Comparison of ENCODE assay signal across 8 mouse cellular contexts in genomic region chr1:36252791-36253190, GRCm38 (mm10). TPM values are rescaled to one million over a fixed set of nuclear protein-coding genes. Genes with fewer than 3 reads are reported as not detected.
DNase-seq lines count a peak whose midpoint lies in the region; ATAC-seq and TF ChIP-seq lines count a peak whose summit lies in the region.

No protein-coding gene starts in this region.

- peak; percentile 63 for ATAC-seq in midbrain, embryonic 11.5 days (ENCODE audit: low FRiP score)
- ATAC-seq in midbrain, embryonic 15.5 days (replicated peaks): no peak; the same call in 1 of the 2 replicates
- peak; percentile 94 for ATAC-seq in inflammation-experienced regulatory T-cells, adult 6 months

- peak; percentile 94 for DNase-seq in midbrain, embryonic 11.5 days (ENCODE audit: low spot score, missing footprints)
- DNase-seq in cerebellum, adult 8-10 months: peak; percentile 74
- DNase-seq in frontal cortex, adult 2 months (ENCODE audit: extremely low spot score in 1 of 2, low spot score in 1 of 2): peak; percentile 44 to 90
- DNase-seq in left cerebral cortex, adult 2 months (ENCODE audit: extremely low spot score in 1 of 2, low spot score in 2 of 2): peak; percentile 69 to 70
- DNase-seq in spleen, adult 12 weeks (ENCODE audit: low spot score): peak; percentile 51

- H3K4me2 ChIP-seq in midbrain, embryonic 11.5 days: no peak overlapping the region
- H3K4me2 ChIP-seq in midbrain, embryonic 15.5 days: no peak overlapping the region

- no peaks in the 10 kb centered on the region for H3K36me3 ChIP-seq in midbrain, embryonic 11.5 days (ENCODE audit: control insufficient read depth, insufficient read depth, low read length)
- H3K36me3 ChIP-seq in midbrain, embryonic 15.5 days (replicated peaks): no peaks in the 10 kb centered on the region
- peaks cover 2% of the 10 kb centered on the region for H3K36me3 ChIP-seq in megakaryocyte, embryonic 14.5 days (replicated peaks; ENCODE audit: low read length)

- peaks cover 2% of the 10 kb centered on the region; the same call in 1 of the 2 replicates for H3K9me3 ChIP-seq in midbrain, embryonic 11.5 days (ENCODE audit: control insufficient read depth, low read length)
- no peaks in the 10 kb centered on the region for H3K9me3 ChIP-seq in midbrain, embryonic 15.5 days
- H3K9me3 ChIP-seq in megakaryocyte, embryonic 14.5 days: peaks cover 11% of the 10 kb centered on the region

- no peak overlapping the region for H3K9ac ChIP-seq in midbrain, embryonic 11.5 days (ENCODE audit: low read length)
- no peak overlapping the region for H3K9ac ChIP-seq in midbrain, embryonic 15.5 days

- no peaks in the 10 kb centered on the region; the same call in 1 of the 2 replicates for H3K27me3 ChIP-seq in midbrain, embryonic 11.5 days (ENCODE audit: control insufficient read depth, insufficient read depth, low read length)
- H3K27me3 ChIP-seq in midbrain, embryonic 15.5 days (replicated peaks): no peaks in the 10 kb centered on the region
- H3K27me3 ChIP-seq in megakaryocyte, embryonic 14.5 days (replicated peaks): peaks cover 14% of the 10 kb centered on the region

- no peak overlapping the region for H3K4me3 ChIP-seq in midbrain, embryonic 11.5 days (ENCODE audit: low read depth, low read length)
- no peak overlapping the region for H3K4me3 ChIP-seq in midbrain, embryonic 15.5 days
- H3K4me3 ChIP-seq in left cerebral cortex, adult 2 months: no peak overlapping the region
- peak overlapping the region; percentile 82 for H3K4me3 ChIP-seq in megakaryocyte, embryonic 14.5 days (replicated peaks)

- H3K4me1 ChIP-seq in midbrain, embryonic 11.5 days (ENCODE audit: control insufficient read depth, insufficient read depth, low read length): peaks cover 7% of the 10 kb centered on the region
- H3K4me1 ChIP-seq in midbrain, embryonic 15.5 days: peaks cover 19% of the 10 kb centered on the region
- peaks cover 30% of the 10 kb centered on the region for H3K4me1 ChIP-seq in megakaryocyte, embryonic 14.5 days

- H3K27ac ChIP-seq in midbrain, embryonic 11.5 days (ENCODE audit: low read depth, low read length): no peak overlapping the region
- H3K27ac ChIP-seq in midbrain, embryonic 15.5 days: no peak overlapping the region
- no peak overlapping the region for H3K27ac ChIP-seq in left cerebral cortex, adult 2 months

- peak; percentile 97 for TF ChIP-seq CTCF in left cerebral cortex, adult 2 months (IDR thresholded peaks at IDR 0.05)

- intact Hi-C loops in left cerebral cortex, adult 2 months (cut with DNase I): loop anchor here (2.0 kb wide), 1 partner anchor 108 kb away; no protein-coding TSS in a partner anchor

- 10% methylated on average over 6 of the region's 6 CpGs for WGBS in midbrain, embryonic 11.5 days
- WGBS in midbrain, embryonic 15.5 days: 5% methylated on average over 6 of the region's 6 CpGs

RNA-seq across cellular contexts. Expression of gene Uggt1, which starts 8.3 kb away (rescaled TPM):
- polyA plus RNA-seq in midbrain, embryonic 11.5 days (2014; fragmentation: Nextera tagmentation; extraction: Ambion mirVana): 80.7 and 83.0 TPM in 2 replicates
- 49.4 and 51.3 TPM in 2 replicates for polyA plus RNA-seq in midbrain, embryonic 15.5 days (2015; fragmentation: Nextera tagmentation; extraction: Ambion mirVana)
- polyA plus RNA-seq in frontal cortex, adult 2 months (2012; rRNA removed): 23.4 and 25.2 TPM in 2 replicates
- polyA plus RNA-seq in inflammation-experienced regulatory T-cells, adult 6 months (2017; shearing (Covaris generic)): 10 to 100 TPM; 22.5 to 27.7 (median 25.2) TPM
- total RNA-seq in left cerebral cortex, adult 2 months (2021): 10 to 100 TPM; 48.6 to 50.7 TPM
- polyA plus RNA-seq in megakaryocyte, embryonic 14.5 days (2012; ENCODE audit: insufficient read depth, low replicate concordance): 3.3 and 3.4 TPM in 2 replicates

RNA-seq across cellular contexts. Expression of gene Neurl3, which starts 21.7 kb away (rescaled TPM):
- polyA plus RNA-seq in midbrain, embryonic 11.5 days (2014; fragmentation: Nextera tagmentation; extraction: Ambion mirVana): 0.33 and 0.57 TPM in 2 replicates
- 1.1 and 1.4 TPM in 2 replicates for polyA plus RNA-seq in midbrain, embryonic 15.5 days (2015; fragmentation: Nextera tagmentation; extraction: Ambion mirVana)
- polyA plus RNA-seq in frontal cortex, adult 2 months (2012; rRNA removed): 0.97 and 1.1 TPM in 2 replicates
- polyA plus RNA-seq in inflammation-experienced regulatory T-cells, adult 6 months (2017; shearing (Covaris generic)): 100 to 1,000 TPM in 1 of 3 experiments, 10 to 100 TPM in 2; 23.0 to 132 (median 83.6) TPM
- total RNA-seq in left cerebral cortex, adult 2 months (2021): under 1 TPM; 0.40 to 0.50 TPM
- 10.2 and 15.0 TPM in 2 replicates for polyA plus RNA-seq in megakaryocyte, embryonic 14.5 days (2012; ENCODE audit: insufficient read depth, low replicate concordance)

RNA-seq across cellular contexts. Expression of gene Arid5a, which starts 54.7 kb away (rescaled TPM):
- 1.8 and 2.0 TPM in 2 replicates for polyA plus RNA-seq in midbrain, embryonic 11.5 days (2014; fragmentation: Nextera tagmentation; extraction: Ambion mirVana)
- 3.1 and 3.4 TPM in 2 replicates for polyA plus RNA-seq in midbrain, embryonic 15.5 days (2015; fragmentation: Nextera tagmentation; extraction: Ambion mirVana)
- polyA plus RNA-seq in frontal cortex, adult 2 months (2012; rRNA removed): 9.0 and 11.2 TPM in 2 replicates
- 10 to 100 TPM; 75.9 to 89.1 (median 88.6) TPM for polyA plus RNA-seq in inflammation-experienced regulatory T-cells, adult 6 months (2017; shearing (Covaris generic))
- total RNA-seq in left cerebral cortex, adult 2 months (2021): 10 to 100 TPM; 16.1 to 23.5 TPM
- polyA plus RNA-seq in megakaryocyte, embryonic 14.5 days (2012; ENCODE audit: insufficient read depth, low replicate concordance): 4.4 and 17.4 TPM in 2 replicates
